Mouse (Mus musculus): ENCODE data around the gene Gnl2. TPM values are rescaled to one million over a fixed set of nuclear protein-coding genes. Genes with fewer than 3 reads are reported as not detected.

Gene Gnl2
- total and polyA plus RNA-seq, 3 experiments: 65.0 to 139 (median 66.8) TPM

GRCm38 (mm10) chr4:124985671-124986602, 30.4 kb upstream of the Gnl2 start, which contains the start of gene Rspo1:
Gene Rspo1, plus strand, starts transcription at chr4:124986430.
- Histone ChIP-seq H3K9me3 (replicated peaks; ENCODE audit: low read length) (peaks cover 2% of the 10 kb centered on the region), H3K4me1 (ENCODE audit: control insufficient read depth in 1 of 2, insufficient read depth in 2 of 2) (peaks cover 26 to 38% of the 10 kb centered on the region in 2 experiments), H3K9ac (ENCODE audit: insufficient read depth, low read depth) (no peak within 1 kb of the TSS), H3K4me2 (ENCODE audit: insufficient read depth, low read depth, poor library complexity, severe bottlenecking) (no peak within 1 kb of the TSS), H3K27ac (ENCODE audit: insufficient read depth, low read depth) (no peak within 1 kb of the TSS), H3K36me3 (replicated peaks in 1 of 2; ENCODE audit: control insufficient read depth in 1 of 2, insufficient read depth in 1 of 2, low read length in 1 of 2) (no peaks in the 10 kb centered on the region), H3K4me3 (replicated peaks in 1 of 3; ENCODE audit: low read depth in 2 of 3, low read length in 2 of 3, poor library complexity in 1 of 3) (no peak within 1 kb of the TSS), H3K27me3 (replicated peaks) (peaks cover 44% of the 10 kb centered on the region), H3K79me2 (replicated peaks; ENCODE audit: control insufficient read depth, extremely low read depth, insufficient read depth, poor library complexity, severe bottlenecking) (no peaks in the 10 kb centered on the region)
- dilution Hi-C loops (cut with MboI; ENCODE audit: extremely low pct_ligation_motif_present, extremely low pct_unique_long_range_greater_than_20kb, low sequenced_read_pairs): no loop called here
- TF ChIP-seq ZC3H11A (IDR thresholded peaks at IDR 0.05; ENCODE audit: low read depth, low read length) (no peak), PAX5 (IDR thresholded peaks at IDR 0.05; ENCODE audit: low read length) (no peak), ZMIZ1 (IDR thresholded peaks at IDR 0.05; ENCODE audit: low read depth, low read length) (no peak), SMC3 (IDR thresholded peaks at IDR 0.05; ENCODE audit: low read depth, low read length) (no peak), MYC (IDR thresholded peaks at IDR 0.05; ENCODE audit: low read depth, low read length) (no peak), MAFK (IDR thresholded peaks at IDR 0.05; ENCODE audit: insufficient replicate concordance, low read length) (no peak), MEF2A (IDR thresholded peaks at IDR 0.05; ENCODE audit: borderline replicate concordance, low read depth, low read length) (no peak), NELFE (IDR thresholded peaks at IDR 0.05; ENCODE audit: low read depth, low read length) (no peak), BHLHE40 (IDR thresholded peaks at IDR 0.05; ENCODE audit: low read depth, low read length) (no peak), IRF4 (IDR thresholded peaks at IDR 0.05; ENCODE audit: low read depth, low read length) (no peak), CHD2 (IDR thresholded peaks at IDR 0.05; ENCODE audit: low read length) (no peak), GABPA (IDR thresholded peaks at IDR 0.05; ENCODE audit: insufficient replicate concordance, low read depth, low read length) (no peak)
- no peak for DNase-seq (ENCODE audit: extremely low read depth)
- in situ Hi-C loops (cut with MboI; ENCODE audit: low pct_ligation_motif_present, low pct_unique_long_range_greater_than_20kb, low sequenced_read_pairs): no loop called here

- Histone ChIP-seq H3K27me3 (replicated peaks) (peaks cover 33% of the 10 kb centered on the region), H3K4me2 (ENCODE audit: insufficient read depth, low read depth, poor library complexity, severe bottlenecking) (no peak overlapping the region)
These were observed 29.4 kb upstream of the Gnl2 start for GRCm38 (mm10) chr4:124986739-124987710.

More at GRCm38 (mm10) chr4:124986739-124987710, 29.4 kb upstream of the Gnl2 start:
- peaks cover 2% of the 10 kb centered on the region for H3K9me3 ChIP-seq (replicated peaks; ENCODE audit: low read length)
- no peaks in the 10 kb centered on the region for H3K79me2 ChIP-seq (replicated peaks; ENCODE audit: control insufficient read depth, extremely low read depth, insufficient read depth, poor library complexity, severe bottlenecking)
- no peak overlapping the region for H3K9ac ChIP-seq (ENCODE audit: insufficient read depth, low read depth)
- no peak for TF ChIP-seq ZKSCAN1 (IDR thresholded peaks at IDR 0.05; ENCODE audit: borderline replicate concordance, low read depth, low read length)
- no peak for TF ChIP-seq USF2 (conservative IDR thresholded peaks at IDR 0.05; ENCODE audit: low read depth, low read length)
- no peak for TF ChIP-seq IRF4 (IDR thresholded peaks at IDR 0.05; ENCODE audit: low read depth, low read length)
- no peak for TF ChIP-seq EP300 (IDR thresholded peaks at IDR 0.05; ENCODE audit: low read length)
- TF ChIP-seq ZC3H11A (IDR thresholded peaks at IDR 0.05; ENCODE audit: low read depth, low read length): no peak
- TF ChIP-seq BHLHE40 (IDR thresholded peaks at IDR 0.05; ENCODE audit: low read depth, low read length): no peak
- TF ChIP-seq KAT2A (IDR thresholded peaks at IDR 0.05; ENCODE audit: insufficient replicate concordance, low read length): no peak
- no peak for TF ChIP-seq HCFC1 (IDR thresholded peaks at IDR 0.05; ENCODE audit: low read depth, low read length)
- H3K4me1 ChIP-seq (ENCODE audit: control insufficient read depth in 1 of 2, insufficient read depth in 2 of 2): peaks cover 34 to 48% of the 10 kb centered on the region in 2 experiments
- no peaks in the 10 kb centered on the region for H3K36me3 ChIP-seq (replicated peaks in 1 of 2; ENCODE audit: control insufficient read depth in 1 of 2, insufficient read depth in 1 of 2, low read length in 1 of 2)
- in situ Hi-C loops (cut with MboI; ENCODE audit: low pct_ligation_motif_present, low pct_unique_long_range_greater_than_20kb, low sequenced_read_pairs) (no loop called here), dilution Hi-C loops (cut with MboI; ENCODE audit: extremely low pct_ligation_motif_present, extremely low pct_unique_long_range_greater_than_20kb, low sequenced_read_pairs) (no loop called here)
- no peak overlapping the region for H3K4me3 ChIP-seq (replicated peaks in 1 of 3; ENCODE audit: low read depth in 2 of 3, low read length in 2 of 3, poor library complexity in 1 of 3)
- DNase-seq (ENCODE audit: extremely low read depth): no peak
- no peak overlapping the region for H3K27ac ChIP-seq (ENCODE audit: insufficient read depth, low read depth)
